Mouse (Mus musculus) c-Kit-negative CD71-positive TER-119-positive erythroid progenitor cells, embryonic 14.5 days (primary cell): ENCODE measurements around the gene Fam78a.

Experiments
- DNase-seq: peaks from one replicate; pipeline ENCODE4 v3.0.0-alpha.2; 2013; ENCODE audit warnings: low read depth, low spot score

The Fam78a gene

DNA sequence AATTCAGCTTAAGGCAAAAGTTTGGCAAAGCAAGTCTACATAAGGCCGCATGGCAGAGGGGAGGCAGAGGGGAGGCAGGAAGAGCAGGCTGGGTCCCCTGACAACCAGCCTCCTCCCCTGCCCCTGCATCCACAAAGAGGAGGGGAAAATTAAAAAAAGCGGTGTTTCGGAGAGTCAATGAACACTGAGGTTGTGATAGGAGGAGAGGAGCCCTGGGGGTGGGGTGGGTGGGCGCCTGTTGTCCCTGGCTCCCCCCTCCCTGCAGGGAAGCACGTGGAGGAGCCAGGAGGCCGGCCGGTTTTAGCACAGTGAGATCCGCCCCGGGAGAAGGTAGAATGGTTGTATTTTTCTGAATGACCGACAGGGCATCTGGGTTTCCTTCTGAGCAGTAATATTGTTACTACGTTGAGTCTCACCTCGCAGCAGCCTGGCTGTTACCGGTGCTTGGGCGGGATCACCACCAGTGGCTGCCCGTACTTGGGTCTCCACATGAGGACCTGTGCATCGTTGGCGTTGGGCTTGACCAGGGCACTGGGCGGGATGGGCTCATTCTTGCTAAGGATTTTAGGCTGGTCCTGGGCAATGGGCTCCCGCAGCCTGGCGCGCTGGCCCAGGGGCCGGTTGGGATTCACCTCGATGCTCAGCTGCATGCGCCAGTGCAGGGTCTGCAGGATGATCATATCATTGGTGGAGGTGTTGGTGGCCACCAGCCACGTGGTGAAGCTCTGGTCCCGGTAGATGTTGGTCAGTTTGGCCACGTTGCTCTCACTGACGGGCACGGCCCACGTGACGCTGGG lies 15.6 kb downstream of the Fam78a start:
- no peak for DNase-seq

GRCm38 (mm10) chr2:32066005-32066404 lies 18.7 kb downstream of the Fam78a start:
- DNase-seq: no peak

GRCm38 (mm10) chr2:32065371-32065791 lies 19.3 kb downstream of the Fam78a start:
- DNase-seq: no peak

GRCm38 (mm10) chr2:32064913-32065312 lies 19.7 kb downstream of the Fam78a start:
- no peak for DNase-seq

GRCm38 (mm10) chr2:32063451-32064151 lies 21.1 kb downstream of the Fam78a start:
- DNase-seq: no peak

GRCm38 (mm10) chr2:32062626-32063410 lies 21.8 kb downstream of the Fam78a start:
- no peak for DNase-seq

- no peak for DNase-seq
Measured at GRCm38 (mm10) chr2:32061722-32062505, 22.7 kb downstream of the Fam78a start.

GRCm38 (mm10) chr2:32061189-32061588 lies 23.5 kb downstream of the Fam78a start:
- no peak for DNase-seq

GRCm38 (mm10) chr2:32060228-32060805 lies 24.3 kb downstream of the Fam78a start:
- DNase-seq: no peak

DNA sequence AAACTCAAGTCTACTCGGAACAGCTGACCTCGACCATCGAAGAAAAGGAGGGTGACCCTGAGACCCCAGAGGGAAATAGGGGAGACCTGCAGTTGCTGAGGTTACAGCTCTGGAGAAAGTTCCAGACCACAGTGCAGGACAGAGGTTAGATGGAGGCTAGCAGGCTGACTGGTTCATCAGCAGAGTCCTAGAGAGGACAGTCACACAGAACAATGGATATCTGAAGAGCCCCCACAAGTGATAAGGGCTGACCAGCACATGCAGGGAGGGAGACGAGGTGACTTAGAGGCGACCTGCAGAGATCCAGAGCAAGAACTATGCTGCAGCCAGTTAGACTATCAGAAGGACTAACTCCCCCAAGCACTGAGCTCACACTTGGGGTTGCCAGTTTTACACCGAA lies 25.0 kb downstream of the Fam78a start:
- DNase-seq: no peak

- no peak for DNase-seq
Measured at GRCm38 (mm10) chr2:32058716-32059115, 25.9 kb downstream of the Fam78a start.

- no peak for DNase-seq
Measured at GRCm38 (mm10) chr2:32058241-32058640, 26.4 kb downstream of the Fam78a start.

GRCm38 (mm10) chr2:32057794-32058193 lies 26.9 kb downstream of the Fam78a start:
- no peak for DNase-seq

DNA sequence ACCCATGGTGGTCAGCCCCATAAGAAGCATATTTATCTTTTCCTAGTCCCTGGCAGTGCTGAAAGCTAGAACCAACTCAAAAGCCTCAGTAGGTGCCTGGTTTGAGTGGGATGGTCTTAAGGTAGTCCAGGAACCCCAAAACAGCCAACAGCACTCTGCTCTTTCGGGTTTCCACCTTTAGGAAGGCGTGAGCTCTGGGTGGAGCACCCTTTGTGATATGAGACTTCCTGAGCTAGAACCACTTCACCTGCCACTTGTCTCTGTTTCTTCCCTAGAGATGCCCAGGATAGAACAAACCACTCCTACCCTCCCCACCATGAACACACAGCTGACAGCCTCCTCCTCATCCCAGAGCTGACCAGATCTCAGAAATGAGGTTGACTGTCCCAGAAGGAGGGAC lies 27.3 kb downstream of the Fam78a start:
- no peak for DNase-seq

DNA sequence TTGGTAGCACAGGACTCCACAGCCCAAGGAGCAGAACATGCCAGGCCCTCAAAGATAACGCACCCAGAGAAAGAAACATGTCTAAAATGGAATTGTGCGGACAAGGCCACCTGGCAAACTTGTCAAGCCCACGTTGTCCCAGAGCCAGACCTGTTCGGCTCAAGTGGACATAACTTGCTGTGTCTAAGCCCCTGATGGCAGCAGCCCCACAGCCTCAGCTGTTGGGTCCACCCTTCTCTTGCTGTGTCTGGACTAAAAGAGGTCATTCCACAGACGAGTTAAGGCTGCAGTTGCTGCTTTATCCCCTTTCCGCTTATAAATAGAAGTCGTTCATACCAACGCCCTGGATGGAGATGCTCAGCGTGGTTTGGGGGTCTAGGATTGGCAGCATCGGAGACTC lies 28.1 kb downstream of the Fam78a start:
- no peak for DNase-seq

DNA sequence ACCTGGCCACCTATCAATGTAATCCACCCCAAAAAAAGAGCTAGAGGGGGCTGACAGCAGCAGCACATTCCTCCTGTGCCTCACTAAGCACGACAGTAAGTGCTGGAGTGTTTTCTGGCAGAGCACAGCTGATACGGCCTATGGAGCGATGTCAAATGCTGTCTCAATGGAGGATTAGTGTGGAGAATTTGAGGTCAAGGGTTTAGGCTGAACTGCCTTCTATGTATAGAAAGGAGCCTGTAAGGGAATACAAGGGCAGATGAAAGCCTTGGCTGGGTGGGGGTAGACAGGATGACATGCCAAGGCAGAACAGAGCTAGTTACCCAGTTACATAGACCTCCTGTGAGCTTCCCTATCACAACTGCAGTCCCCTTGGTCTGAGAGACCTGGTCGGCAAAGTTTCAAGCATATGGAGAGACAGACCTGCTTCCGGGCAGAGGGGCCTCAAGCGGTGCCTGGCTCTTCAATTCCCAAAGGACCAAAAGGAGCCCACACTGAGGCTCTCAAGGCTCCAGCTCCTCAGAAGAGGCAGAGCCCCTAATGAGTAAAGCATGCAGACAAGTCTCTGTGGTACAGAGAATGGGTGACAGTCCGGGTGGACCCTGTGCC lies 29.2 kb downstream of the Fam78a start:
- no peak for DNase-seq

- DNase-seq: no peak
Measured at GRCm38 (mm10) chr2:32052418-32052817, 32.2 kb downstream of the Fam78a start.

- no peak for DNase-seq
Measured at GRCm38 (mm10) chr2:32051791-32052190, 32.9 kb downstream of the Fam78a start.

GRCm38 (mm10) chr2:32047323-32047722 lies 37.3 kb downstream of the Fam78a start:
- no peak for DNase-seq

- no peak for DNase-seq
Measured at GRCm38 (mm10) chr2:32046009-32046408, 38.6 kb downstream of the Fam78a start.

GRCm38 (mm10) chr2:32045375-32045774 lies 39.3 kb downstream of the Fam78a start:
- no peak for DNase-seq
